Mouse (Mus musculus): Measurements from ENCODE around the gene Ccdc47. TPM values are rescaled to one million over a fixed set of nuclear protein-coding genes. Genes with fewer than 3 reads are reported as not detected.

Ccdc47 gene
- 142 TPM for polyA plus RNA-seq (2014; fragmentation: Illumina TruSeq; extraction: RNeasy Lipid Tissue Mini Kit (QIAGEN cat#74804); ENCODE audit: low read depth, low replicate concordance)

DNA sequence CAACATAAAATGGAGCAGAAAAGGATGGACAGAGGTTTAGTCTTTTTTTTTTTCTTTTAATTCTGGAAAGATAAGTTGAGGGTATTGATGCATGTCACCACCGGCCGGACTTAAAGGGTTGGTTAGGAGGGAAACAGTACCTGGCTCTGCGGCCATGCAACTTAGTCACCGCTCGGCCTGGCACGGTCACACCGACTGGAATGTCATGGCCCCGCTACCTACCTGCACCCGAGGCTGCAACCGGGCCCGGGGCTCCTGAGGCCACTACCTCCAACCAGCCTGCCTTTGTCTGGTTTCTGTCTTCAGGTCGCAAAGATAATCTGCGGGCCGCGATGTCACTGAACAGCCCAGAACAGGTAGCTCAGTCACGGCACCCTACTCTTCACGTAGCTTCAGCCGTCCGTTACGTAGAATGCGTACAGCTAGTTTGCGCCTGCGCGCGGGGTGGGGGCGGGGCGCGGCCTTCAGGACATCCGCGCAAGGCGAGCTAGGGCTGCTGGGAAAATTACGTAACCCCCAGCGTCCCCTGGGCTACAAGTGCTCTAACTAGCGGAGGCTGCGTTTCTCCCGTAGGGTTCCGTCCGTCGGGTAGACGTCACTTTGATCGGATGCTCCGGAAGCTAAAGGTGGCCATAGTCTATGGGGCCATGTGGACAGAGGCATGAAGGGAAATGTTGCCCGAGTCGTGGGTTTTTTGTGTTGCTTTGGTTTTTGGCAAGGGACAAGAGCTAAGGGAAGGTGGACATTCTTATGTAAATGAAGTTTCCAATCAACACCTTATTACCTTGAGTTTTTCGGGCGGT, at the start of gene Ccdc47:
Gene Ccdc47, minus strand, starts transcription at position 418 of the 803 bp plus-strand sequence.

DNA sequence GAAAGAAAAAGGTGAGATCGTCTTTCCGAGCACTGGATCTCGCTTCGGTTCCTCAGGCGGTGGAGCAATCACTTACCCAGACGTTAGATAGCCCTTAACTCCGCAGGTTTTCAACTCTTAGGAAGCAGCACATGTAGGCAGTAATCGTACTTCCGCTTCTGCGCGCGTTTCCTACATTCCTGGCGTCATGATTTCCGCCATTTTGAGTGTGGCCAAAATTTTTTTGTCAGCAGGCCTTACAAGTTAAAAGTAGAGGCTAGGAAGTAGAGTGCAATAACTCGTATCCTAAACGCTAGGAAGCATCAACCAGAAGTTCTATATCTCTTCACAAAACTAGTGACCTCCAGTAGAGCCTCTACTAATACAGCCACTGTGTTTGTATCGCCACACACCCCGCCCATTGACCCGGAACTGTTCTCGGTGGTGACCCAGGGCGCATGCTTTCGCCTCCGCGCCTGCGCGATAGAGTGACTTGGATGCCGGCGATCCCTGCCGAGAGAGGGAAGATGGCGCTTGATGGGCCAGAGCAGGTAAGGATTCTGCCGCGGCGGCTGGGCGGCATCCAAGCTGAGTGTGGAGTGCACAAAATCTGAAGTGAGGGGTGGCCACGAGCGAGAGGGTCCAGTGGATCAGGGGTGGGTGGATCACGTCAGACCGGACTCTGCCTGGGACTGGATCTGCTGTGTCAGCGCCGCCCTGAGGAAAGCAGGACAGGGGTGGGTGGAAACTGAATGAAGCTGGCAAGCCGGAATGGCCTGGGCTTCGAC, 39.7 kb upstream of the Ccdc47 start, which contains the start of the genes Ftsj3 and Psmc5:
Gene Ftsj3, minus strand, starts transcription at position 395 of the 767 bp plus-strand sequence.
Gene Psmc5, plus strand, starts transcription at position 470 of the 767 bp plus-strand sequence.

DNA sequence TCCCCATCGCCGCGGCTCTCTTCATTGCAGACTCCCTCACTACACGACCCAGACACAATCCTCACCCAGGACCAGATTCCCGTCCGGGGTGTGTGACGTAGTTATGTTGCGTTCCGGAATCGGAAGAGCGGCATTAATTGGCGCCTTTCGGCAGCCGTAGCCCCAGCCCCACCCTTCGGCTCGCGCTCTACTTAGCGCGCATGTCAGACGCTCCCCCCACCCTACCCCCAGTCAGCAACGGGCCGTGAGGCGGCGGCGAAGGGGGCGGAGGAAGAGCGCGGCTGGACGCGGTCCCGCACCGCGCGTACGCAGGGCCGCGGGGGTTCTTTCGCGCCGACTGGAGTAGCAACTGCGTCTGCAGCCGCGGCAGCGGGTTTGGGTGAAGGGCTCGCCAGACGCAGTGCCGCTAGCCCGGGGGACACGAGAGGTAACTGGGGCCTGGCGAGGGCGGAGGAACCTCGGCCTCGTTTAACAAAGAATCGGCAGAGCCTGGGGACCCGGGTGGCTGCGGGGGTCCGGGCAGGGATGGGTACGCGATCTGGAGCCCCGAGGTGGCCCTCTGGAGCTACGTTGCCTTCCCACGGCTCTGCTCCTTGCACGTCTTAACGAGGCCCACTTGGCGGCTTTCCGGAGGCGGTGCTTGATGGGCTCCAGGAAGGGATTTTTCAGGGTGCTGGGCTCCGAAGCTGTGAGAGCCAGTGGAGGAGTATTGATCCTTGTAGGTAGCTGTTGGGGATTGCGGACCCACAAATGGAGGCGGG, 766 bp upstream of the Ccdc47 start, which contains the start of gene Ddx42:
Gene Ddx42, plus strand, starts transcription at position 197 of the 761 bp plus-strand sequence.

DNA sequence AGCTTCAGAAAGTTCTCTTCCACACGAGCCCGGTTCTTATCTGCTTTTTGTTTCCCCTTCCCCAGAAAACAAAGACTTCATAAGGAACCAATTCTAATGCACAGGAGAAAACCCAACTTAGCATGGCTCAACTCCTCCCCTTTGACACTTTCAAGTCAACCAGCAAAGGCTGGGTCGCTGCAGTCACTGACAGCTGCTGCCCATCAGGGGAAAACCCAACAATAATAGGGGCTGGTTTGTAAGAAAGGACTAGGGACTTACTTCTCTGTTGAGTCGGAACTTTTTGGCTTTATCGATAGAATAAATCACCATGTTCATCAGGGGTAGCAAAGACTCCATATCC, 14.1 kb downstream of the Ccdc47 start, which contains the start of gene Strada:
Gene Strada, minus strand, starts transcription at position 46 of the 343 bp plus-strand sequence.

DNA sequence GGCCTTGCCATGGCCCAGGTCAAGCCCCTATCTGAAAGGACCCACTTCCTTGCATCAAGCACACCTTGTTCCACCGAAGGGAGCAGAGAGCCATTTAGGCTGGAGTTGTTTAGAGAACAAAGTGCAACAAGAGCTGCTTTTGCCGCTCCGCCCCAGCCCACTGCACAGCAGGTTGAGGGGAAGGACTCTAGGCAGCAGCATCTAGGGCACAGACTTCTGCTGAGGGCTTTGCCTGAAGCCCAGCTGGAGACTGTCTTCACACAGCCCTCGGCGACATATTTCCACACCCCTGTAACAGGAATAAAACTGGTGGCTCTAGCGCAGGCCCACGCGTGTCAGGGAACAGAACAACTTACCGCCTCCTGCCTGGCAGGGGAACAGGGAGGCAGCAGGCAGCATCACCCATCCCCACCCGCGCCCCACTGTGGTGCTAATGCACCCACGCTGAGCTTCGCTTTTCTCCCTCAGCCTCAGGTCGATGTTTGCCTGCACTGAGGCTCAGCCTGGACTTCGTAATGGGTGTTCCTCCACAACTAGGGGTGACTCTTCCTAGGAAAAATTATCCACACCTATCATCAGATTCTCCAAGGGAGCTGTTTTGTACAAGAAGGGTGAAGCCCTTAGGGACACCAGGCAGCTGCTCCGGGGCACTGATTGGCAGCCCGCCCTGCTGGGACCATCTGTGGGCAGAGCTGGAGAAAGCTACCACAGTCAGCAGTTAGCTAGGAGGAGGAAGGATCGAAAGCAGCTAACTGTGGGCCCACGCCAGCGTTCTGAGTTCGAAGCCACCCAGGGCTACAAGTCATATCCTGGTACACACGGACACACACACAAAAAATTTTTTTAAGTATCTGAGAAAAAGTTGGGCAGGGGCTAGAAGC, 55.1 kb downstream of the Ccdc47 start, which contains the start of the genes Gm10840 and Limd2:
Gene Gm10840, plus strand, starts transcription at position 10 of the 881 bp plus-strand sequence.
Gene Limd2, minus strand, starts transcription at position 20 of the 881 bp plus-strand sequence.

Other genes starting within 250 kb of the Ccdc47 start
- 12.2 TPM for gene Ace, start 248.4 kb downstream of the Ccdc47 start, polyA plus RNA-seq (2014; fragmentation: Illumina TruSeq; extraction: RNeasy Lipid Tissue Mini Kit (QIAGEN cat#74804); ENCODE audit: low read depth, low replicate concordance)
- not detected for gene Ace3, start 221.7 kb downstream of the Ccdc47 start, polyA plus RNA-seq (2014; fragmentation: Illumina TruSeq; extraction: RNeasy Lipid Tissue Mini Kit (QIAGEN cat#74804); ENCODE audit: low read depth, low replicate concordance)
- gene Kcnh6, start 208.2 kb downstream of the Ccdc47 start, polyA plus RNA-seq (2014; fragmentation: Illumina TruSeq; extraction: RNeasy Lipid Tissue Mini Kit (QIAGEN cat#74804); ENCODE audit: low read depth, low replicate concordance) = 0.32 TPM
- gene Dcaf7, start 179.5 kb downstream of the Ccdc47 start, polyA plus RNA-seq (2014; fragmentation: Illumina TruSeq; extraction: RNeasy Lipid Tissue Mini Kit (QIAGEN cat#74804); ENCODE audit: low read depth, low replicate concordance) = 37.6 TPM
- gene Taco1, start 150.3 kb downstream of the Ccdc47 start, polyA plus RNA-seq (2014; fragmentation: Illumina TruSeq; extraction: RNeasy Lipid Tissue Mini Kit (QIAGEN cat#74804); ENCODE audit: low read depth, low replicate concordance) = 5.7 TPM
- 7.2 TPM for gene Map3k3, start 131.7 kb downstream of the Ccdc47 start, polyA plus RNA-seq (2014; fragmentation: Illumina TruSeq; extraction: RNeasy Lipid Tissue Mini Kit (QIAGEN cat#74804); ENCODE audit: low read depth, low replicate concordance)
- gene Gm10840, start 55.5 kb downstream of the Ccdc47 start, polyA plus RNA-seq (2014; fragmentation: Illumina TruSeq; extraction: RNeasy Lipid Tissue Mini Kit (QIAGEN cat#74804); ENCODE audit: low read depth, low replicate concordance) = not detected
- gene Limd2, start 55.5 kb downstream of the Ccdc47 start, polyA plus RNA-seq (2014; fragmentation: Illumina TruSeq; extraction: RNeasy Lipid Tissue Mini Kit (QIAGEN cat#74804); ENCODE audit: low read depth, low replicate concordance) = 1.7 TPM
- 7.5 TPM for gene Strada, start 14.2 kb downstream of the Ccdc47 start, polyA plus RNA-seq (2014; fragmentation: Illumina TruSeq; extraction: RNeasy Lipid Tissue Mini Kit (QIAGEN cat#74804); ENCODE audit: low read depth, low replicate concordance)
- gene Ddx42, start 582 bp upstream of the Ccdc47 start, polyA plus RNA-seq (2014; fragmentation: Illumina TruSeq; extraction: RNeasy Lipid Tissue Mini Kit (QIAGEN cat#74804); ENCODE audit: low read depth, low replicate concordance) = 57.6 TPM
- gene Ftsj3, start 39.7 kb upstream of the Ccdc47 start, polyA plus RNA-seq (2014; fragmentation: Illumina TruSeq; extraction: RNeasy Lipid Tissue Mini Kit (QIAGEN cat#74804); ENCODE audit: low read depth, low replicate concordance) = 10.4 TPM
- gene Psmc5, start 39.8 kb upstream of the Ccdc47 start, polyA plus RNA-seq (2014; fragmentation: Illumina TruSeq; extraction: RNeasy Lipid Tissue Mini Kit (QIAGEN cat#74804); ENCODE audit: low read depth, low replicate concordance) = 16.9 TPM
- gene Smarcd2, start 56.6 kb upstream of the Ccdc47 start, polyA plus RNA-seq (2014; fragmentation: Illumina TruSeq; extraction: RNeasy Lipid Tissue Mini Kit (QIAGEN cat#74804); ENCODE audit: low read depth, low replicate concordance) = 14.8 TPM
- not detected for gene Tcam1, start 60.3 kb upstream of the Ccdc47 start, polyA plus RNA-seq (2014; fragmentation: Illumina TruSeq; extraction: RNeasy Lipid Tissue Mini Kit (QIAGEN cat#74804); ENCODE audit: low read depth, low replicate concordance)
- not detected for gene Gh, start 85.5 kb upstream of the Ccdc47 start, polyA plus RNA-seq (2014; fragmentation: Illumina TruSeq; extraction: RNeasy Lipid Tissue Mini Kit (QIAGEN cat#74804); ENCODE audit: low read depth, low replicate concordance)
- gene Cd79b, start 98.4 kb upstream of the Ccdc47 start, polyA plus RNA-seq (2014; fragmentation: Illumina TruSeq; extraction: RNeasy Lipid Tissue Mini Kit (QIAGEN cat#74804); ENCODE audit: low read depth, low replicate concordance) = 4.8 TPM
- not detected for gene Scn4a, start 136.9 kb upstream of the Ccdc47 start, polyA plus RNA-seq (2014; fragmentation: Illumina TruSeq; extraction: RNeasy Lipid Tissue Mini Kit (QIAGEN cat#74804); ENCODE audit: low read depth, low replicate concordance)
- not detected for gene Prr29, start 149.1 kb upstream of the Ccdc47 start, polyA plus RNA-seq (2014; fragmentation: Illumina TruSeq; extraction: RNeasy Lipid Tissue Mini Kit (QIAGEN cat#74804); ENCODE audit: low read depth, low replicate concordance)
- gene Icam2, start 171.7 kb upstream of the Ccdc47 start, polyA plus RNA-seq (2014; fragmentation: Illumina TruSeq; extraction: RNeasy Lipid Tissue Mini Kit (QIAGEN cat#74804); ENCODE audit: low read depth, low replicate concordance) = not detected

Data from sigmoid colon, adult 10 weeks (tissue).